Mouse (Mus musculus): ENCODE measurements at regions not wholly inside any gene's neighbourhood (a gene's known extent, or its start where the extent isn't known, plus 50 kb on each side); places are given as distances from the start of the nearest gene placed in this dataset.

DNA sequence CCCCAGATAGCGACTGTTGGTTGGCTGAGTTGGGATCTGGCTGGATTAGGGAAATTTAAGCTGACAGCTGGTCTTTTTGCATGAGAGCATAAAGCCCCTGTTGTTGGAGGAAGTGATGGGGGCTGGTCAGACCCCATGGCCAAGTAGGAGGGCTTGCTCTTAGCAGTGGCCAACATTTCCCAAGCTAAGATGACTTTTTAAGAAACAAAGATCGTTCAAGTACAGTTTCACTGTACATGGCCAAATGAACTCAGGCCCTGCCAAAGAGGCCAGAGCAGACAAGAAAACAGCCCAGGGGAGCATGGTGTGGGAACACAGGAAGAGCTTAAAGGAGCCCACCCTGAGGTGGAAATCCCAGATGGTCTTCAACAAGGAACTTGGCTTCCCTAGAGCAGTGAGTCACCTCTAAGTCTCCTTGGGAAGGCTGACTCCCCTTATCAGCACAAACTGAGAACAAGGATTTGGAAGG, 128.0 kb upstream of the Ankrd55 start:
- TF ChIP-seq POLR2A (IDR thresholded peaks at IDR 0.05; ENCODE audit: low read depth, low read length) (no peak), CTCF (IDR thresholded peaks at IDR 0.05; ENCODE audit: extremely low read depth, insufficient read depth, insufficient read length, insufficient replicate concordance) (no peak)

All from spleen, adult 2 months (tissue).